ENCODE assay signal across 20 mouse cellular contexts in the genomic region with DNA sequence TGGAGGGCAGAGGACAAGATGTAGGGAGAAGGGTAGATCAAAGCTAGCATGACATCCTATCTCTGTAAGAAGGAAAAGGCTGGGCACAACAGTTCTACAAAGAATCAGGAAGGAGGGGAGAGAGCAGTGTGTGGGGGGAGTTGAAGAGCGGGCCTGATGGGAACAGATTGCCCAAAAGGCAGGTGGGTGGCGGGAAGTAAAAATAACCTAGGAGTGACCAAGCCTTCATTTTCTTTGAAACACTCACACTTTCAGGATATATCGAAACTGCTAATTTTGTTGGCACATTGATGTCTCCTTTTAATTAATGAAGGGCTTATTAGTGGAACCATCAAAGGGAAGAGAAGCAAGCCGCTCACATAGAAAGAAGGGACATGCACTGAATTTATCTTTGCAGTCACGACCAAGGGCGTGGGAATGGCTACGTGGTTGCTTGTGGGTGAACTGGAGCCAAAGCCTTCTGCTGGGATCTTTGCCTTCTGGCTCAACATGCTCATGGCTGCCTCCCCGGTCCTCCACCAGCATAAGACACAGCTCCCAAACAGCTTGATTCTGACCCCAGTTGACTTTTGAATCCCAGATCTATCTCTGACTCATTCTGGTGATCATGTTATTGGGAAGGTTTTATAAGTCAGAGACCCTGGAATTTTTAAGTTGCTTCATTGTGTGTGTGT.
DNase-seq lines count a peak whose midpoint lies in the region; ATAC-seq and TF ChIP-seq lines count a peak whose summit lies in the region.
"Had no signal": no experiment of that assay in that cellular context is flagged by ENCODE, and none has a peak within 500 bp of the region (broad histone marks: within the 10 kb centered on the region; RNA-seq: fewer than 3 reads in every experiment).

No protein-coding gene starts in this region.

- H3K4me1 ChIP-seq in forebrain, postnatal 0 days (ENCODE audit: insufficient read depth): no peaks in the 10 kb centered on the region
- H3K4me1 ChIP-seq: forebrain, embryonic 15.5 days; hindbrain, embryonic 12.5 days; limb, embryonic 15.5 days; megakaryocyte, embryonic 14.5 days; stomach, embryonic 15.5 days had no signal

- no peaks in the 10 kb centered on the region for H3K27me3 ChIP-seq in forebrain, postnatal 0 days (ENCODE audit: insufficient read depth, low read length)
- H3K27me3 ChIP-seq: forebrain, embryonic 15.5 days; hindbrain, embryonic 12.5 days; limb, embryonic 15.5 days; megakaryocyte, embryonic 14.5 days; stomach, embryonic 15.5 days had no signal

- intact Hi-C loops in left cerebral cortex, postnatal 4 days (cut with DNase I): no loop called here

- peak overlapping the region; percentile 69 for H3K27ac ChIP-seq in layer of hippocampus, adult 2 months
- H3K27ac ChIP-seq in forebrain, postnatal 0 days (ENCODE audit: low read depth, low read length): no peak overlapping the region
- H3K27ac ChIP-seq: forebrain, embryonic 15.5 days; hindbrain, embryonic 12.5 days; limb, embryonic 15.5 days; stomach, embryonic 15.5 days had no signal

- no peaks in the 10 kb centered on the region for H3K9me3 ChIP-seq in forebrain, postnatal 0 days (ENCODE audit: low read length)
- H3K9me3 ChIP-seq: forebrain, embryonic 15.5 days; hindbrain, embryonic 12.5 days; limb, embryonic 15.5 days; stomach, embryonic 15.5 days had no signal

- WGBS in forebrain, postnatal 0 days: 73% methylated on average over 8 of the region's 8 CpGs

- TF ChIP-seq CTCF in layer of hippocampus, adult 2 months (conservative IDR thresholded peaks at IDR 0.05): no peak
- TF ChIP-seq CTCF in forebrain, postnatal 0 days (IDR thresholded peaks at IDR 0.05; ENCODE audit: low read depth): no peak

- no peak overlapping the region for H3K4me2 ChIP-seq in forebrain, postnatal 0 days (ENCODE audit: low read depth)
- H3K4me2 ChIP-seq: forebrain, embryonic 15.5 days; hindbrain, embryonic 12.5 days; limb, embryonic 15.5 days; stomach, embryonic 15.5 days had no signal

- H3K4me3 ChIP-seq in layer of hippocampus, adult 2 months: no peak overlapping the region
- H3K4me3 ChIP-seq in forebrain, postnatal 0 days (ENCODE audit: low read depth, low read length): no peak overlapping the region
- H3K4me3 ChIP-seq: erythroblast, embryonic 14.5 days; forebrain, embryonic 15.5 days; hindbrain, embryonic 12.5 days; limb, embryonic 15.5 days; megakaryocyte, embryonic 14.5 days; stomach, embryonic 15.5 days had no signal

- no peaks in the 10 kb centered on the region for H3K36me3 ChIP-seq in forebrain, postnatal 0 days (ENCODE audit: insufficient read depth)
- H3K36me3 ChIP-seq: forebrain, embryonic 15.5 days; hindbrain, embryonic 12.5 days; limb, embryonic 15.5 days; stomach, embryonic 15.5 days had no signal

- ATAC-seq in forebrain, postnatal 0 days: no peak
- ATAC-seq: forebrain, embryonic 15.5 days; inflammation-experienced regulatory T-cells, adult 6 months had no signal

- no peak overlapping the region for H3K9ac ChIP-seq in forebrain, postnatal 0 days
- H3K9ac ChIP-seq: forebrain, embryonic 15.5 days; hindbrain, embryonic 12.5 days; limb, embryonic 15.5 days; stomach, embryonic 15.5 days had no signal

- DNase-seq in left cerebral cortex, adult 11 months (ENCODE audit: low spot score): peak; percentile 42
- no peak for DNase-seq in left cerebral cortex, postnatal 4 days
- peak; percentile 21 to 42 for DNase-seq in layer of hippocampus, adult 2 months (ENCODE audit: low spot score in 2 of 2)
- peak; percentile 44 to 75 for DNase-seq in left cerebral cortex, adult 9 months (ENCODE audit: low spot score in 2 of 2)
- DNase-seq in right cerebral cortex, postnatal 36 days (ENCODE audit: low spot score in 2 of 2): peak; percentile 38 to 66
- no peak for DNase-seq in forebrain, postnatal 0 days
- DNase-seq in kidney, adult 9 months: no peak
- no peak for DNase-seq in kidney, postnatal 14 days
- DNase-seq: gastrocnemius, postnatal 10 days; kidney, adult 8-10 months; kidney, postnatal 4 days; lung, postnatal 14 days; thymus, postnatal 14 days had no signal

Comparison
In these comparisons a context has a peak if more than half of its experiments do, and no peak if none do; other contexts are left out.
1. DNase-seq: peak in left cerebral cortex, adult 11 months (single experiment), layer of hippocampus, adult 2 months (2 of 2), left cerebral cortex, adult 9 months (2 of 2) and right cerebral cortex, postnatal 36 days (2 of 2); none in left cerebral cortex, postnatal 4 days (single experiment), forebrain, postnatal 0 days (single experiment), kidney, adult 9 months (single experiment) and kidney, postnatal 14 days (single experiment).